Mouse (Mus musculus) skeletal muscle tissue, adult 2 months (tissue): Measurements from ENCODE around the gene Ptk6.
"Not testable (repeated sequence)": the region's sequence is repeated elsewhere in the genome, so short reads cannot be mapped to it uniquely, and the experiment has no call there.

Source experiments
- DNase-seq: peaks from one replicate; pipeline ENCODE4 v3.0.0-alpha.2; 2012; ENCODE audit warnings: low read depth, low spot score

Gene Ptk6

DNA sequence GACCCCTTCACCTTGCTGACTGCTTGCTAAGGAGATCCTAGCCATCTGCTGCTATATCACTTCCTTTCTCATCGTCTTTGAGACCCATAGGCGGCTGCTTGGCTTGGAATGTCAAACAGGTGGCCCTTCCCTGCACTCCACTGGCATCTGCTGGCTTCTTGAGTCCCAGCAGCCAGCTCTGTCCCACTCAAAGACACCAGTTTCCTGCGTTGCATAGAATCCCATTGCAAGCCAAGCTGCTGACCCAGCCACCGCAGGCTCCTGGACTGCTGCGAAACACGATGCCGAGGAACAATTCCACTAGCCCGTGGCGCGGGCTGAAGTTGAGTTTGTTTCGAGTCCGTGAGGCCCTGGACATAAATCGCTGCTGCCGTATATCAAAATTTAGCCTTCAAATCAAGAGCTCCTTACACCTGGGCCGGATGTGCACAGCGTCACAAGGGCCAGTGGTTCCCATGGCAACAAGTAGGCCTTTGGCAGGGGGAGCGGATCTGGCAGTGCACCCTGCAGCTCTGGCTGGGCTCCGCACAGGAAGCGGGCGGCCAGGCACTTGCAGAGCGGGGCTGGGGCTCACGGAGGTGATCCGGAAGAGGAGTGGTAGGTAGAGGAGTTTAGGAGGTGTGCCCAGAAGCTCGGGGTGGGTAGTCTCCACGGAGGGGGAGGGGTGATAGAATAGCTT is 17.1 kb upstream of the Ptk6 start, which contains the start of gene Fndc11:
Gene Fndc11 (plus strand): TSS at position 476 of the 679 bp plus-strand sequence.
- DNase-seq, result peak; percentile 77

DNA sequence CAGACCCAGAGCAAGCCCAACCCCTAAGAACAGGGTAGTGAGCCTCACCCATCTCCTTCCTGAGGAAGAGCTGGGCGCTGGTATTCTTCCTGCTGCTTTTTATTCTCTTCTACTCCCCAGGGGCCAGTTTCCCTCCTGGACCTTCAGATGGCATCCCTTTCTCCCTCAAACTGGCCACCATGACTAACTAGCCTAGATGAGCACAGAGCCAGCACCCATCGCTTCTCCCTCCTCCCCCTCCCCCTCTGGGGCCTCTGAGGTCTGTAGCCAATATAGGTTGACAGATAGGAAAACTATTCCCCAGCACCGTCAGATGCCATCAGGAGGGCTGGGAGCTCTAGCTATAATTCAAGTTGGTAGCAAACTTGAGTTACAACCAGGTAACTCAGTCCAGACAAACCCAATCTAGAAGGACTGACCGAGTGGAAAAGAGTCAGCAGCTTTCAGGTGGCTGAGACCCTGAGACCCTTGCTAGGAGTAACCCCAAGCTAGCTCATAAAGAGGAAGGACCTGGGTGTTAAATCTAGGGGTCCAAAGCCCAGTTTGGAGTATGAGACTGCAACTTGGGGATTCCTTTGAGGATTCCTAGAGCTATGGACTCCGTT is 16.4 kb upstream of the Ptk6 start:
- no peak for DNase-seq

DNA sequence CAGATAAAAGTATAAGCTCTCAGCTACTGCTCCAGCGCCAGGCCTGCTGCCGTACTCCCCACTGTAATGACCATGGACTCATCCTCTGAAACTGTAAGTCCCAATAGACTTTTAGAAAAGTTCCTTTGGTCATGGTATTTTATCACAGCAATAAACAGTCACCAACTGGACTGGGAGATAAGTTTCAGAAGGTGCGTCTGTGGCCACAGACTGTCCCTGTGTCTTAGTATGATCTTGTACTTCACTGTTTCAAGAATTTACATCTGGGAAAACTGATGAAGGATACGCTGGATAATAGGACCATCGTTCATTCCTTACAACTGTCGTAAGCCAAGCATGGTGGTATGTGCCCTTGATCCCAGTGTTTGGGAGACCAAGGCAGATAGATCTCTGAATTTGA is 13.4 kb upstream of the Ptk6 start:
- no peak for DNase-seq

DNA sequence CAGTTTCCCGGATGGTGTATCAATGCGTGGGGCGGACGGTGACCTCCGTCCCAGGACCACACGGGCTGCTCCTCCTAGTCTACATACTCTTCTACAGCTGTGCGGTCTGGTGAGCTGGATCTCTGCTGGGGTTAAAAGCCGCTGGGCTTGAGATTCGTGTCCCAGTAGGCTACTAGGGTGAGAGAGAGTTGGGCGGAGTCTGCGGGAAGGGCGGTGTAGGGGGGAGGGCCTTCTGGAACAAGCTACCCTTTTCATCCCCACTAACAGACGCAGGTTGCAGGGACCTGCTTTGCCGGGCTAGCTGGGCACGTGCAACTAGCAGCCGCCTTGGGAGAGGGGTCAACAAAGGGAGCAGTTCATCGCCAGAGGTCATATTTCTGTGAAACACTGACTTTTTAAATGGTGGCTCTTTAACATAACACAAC is 10.4 kb upstream of the Ptk6 start, which contains the start of gene Srms:
Gene Srms (minus strand): TSS at position 165 of the 425 bp plus-strand sequence.
- DNase-seq, result no peak

DNA sequence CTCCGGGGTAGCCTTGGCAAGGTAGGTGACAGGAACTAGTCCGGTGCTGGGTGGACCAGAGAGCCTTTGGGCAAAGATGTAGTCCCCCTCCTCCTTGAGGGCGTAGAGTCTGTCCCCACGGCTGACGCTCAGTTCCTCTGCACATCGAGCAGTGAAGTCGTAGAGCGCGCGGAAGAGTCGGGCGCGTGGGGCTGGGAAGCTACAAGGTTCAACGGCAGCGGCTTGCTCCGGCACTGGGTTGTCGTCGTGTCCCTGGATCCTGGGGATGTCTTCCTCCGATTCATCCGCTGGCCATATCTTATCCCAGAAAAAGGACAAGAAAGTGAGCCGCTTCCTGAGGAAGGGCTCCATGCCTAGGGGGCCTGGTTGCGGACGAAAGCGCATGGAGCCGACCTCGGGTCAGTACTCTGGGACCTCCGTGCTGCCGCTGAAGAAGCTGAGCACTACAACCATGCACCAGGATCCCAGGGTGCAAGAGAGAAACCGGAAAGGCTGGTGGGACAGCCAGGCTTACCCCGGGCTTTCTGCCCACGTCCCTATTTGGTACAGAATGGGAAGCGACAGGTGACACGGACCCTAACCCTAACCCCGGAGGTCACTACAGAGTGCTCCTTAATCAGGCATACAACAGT is 9.9 kb upstream of the Ptk6 start:
- no peak for DNase-seq

DNA sequence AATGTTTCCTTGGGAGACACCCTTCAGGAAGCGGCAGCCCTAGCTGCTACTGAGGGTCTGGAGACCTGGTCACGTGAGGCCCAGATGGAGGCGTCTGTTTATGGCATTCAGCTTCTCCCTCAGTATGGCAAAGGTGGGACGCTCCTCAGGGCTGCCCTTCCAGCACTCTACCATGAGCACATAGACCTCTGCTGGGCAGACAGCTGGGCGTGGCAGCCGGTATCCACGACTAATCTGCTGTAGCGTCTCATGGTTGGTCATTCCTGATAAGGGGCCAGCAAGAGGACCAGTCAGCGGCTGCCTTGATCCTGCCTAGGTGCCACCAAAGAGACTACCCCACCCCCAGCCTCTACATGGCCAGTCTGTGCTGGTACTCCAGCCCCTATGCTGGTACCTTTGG is 3.5 kb upstream of the Ptk6 start:
- DNase-seq, result no peak

DNA sequence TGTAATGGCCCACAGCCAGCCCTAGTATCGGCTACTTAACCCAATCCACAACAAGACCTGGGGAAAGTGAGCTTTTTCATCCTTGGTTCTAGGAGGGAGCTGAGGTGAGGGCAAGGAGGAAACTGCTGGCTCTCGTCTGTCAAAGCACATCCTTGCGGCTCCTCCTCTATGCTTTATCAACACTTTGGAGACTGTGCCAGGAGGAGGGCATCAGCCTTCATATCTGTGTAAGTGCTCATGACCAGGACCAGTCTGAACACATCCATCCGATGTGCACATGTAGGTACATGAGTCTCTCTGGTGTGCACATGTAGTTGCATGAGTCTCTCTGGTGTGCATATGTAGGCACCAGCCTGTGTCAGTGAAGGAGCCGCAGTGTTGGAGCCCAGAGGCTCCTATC is 3.1 kb upstream of the Ptk6 start:
- no peak for DNase-seq

DNA sequence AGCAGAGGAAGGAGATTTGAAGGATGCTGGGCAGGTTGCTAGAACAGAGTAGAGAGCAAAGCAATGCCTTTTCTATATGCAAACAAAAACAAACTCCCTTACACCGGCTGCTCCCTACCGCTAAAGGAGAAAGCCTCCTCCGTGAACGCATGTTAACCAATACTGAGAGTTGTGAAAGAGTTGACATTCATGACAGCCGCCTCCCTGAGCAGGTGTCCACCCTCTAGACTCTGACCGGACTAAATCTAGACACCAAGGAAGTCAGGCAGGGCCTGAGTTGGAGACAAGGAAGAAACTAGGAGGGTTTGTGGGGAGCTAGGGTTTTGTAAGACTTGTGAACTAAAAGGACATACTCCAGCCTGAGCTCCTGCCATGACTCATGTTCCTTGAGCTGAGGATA is 297 bp upstream of the Ptk6 start:
- DNase-seq, result no peak

DNA sequence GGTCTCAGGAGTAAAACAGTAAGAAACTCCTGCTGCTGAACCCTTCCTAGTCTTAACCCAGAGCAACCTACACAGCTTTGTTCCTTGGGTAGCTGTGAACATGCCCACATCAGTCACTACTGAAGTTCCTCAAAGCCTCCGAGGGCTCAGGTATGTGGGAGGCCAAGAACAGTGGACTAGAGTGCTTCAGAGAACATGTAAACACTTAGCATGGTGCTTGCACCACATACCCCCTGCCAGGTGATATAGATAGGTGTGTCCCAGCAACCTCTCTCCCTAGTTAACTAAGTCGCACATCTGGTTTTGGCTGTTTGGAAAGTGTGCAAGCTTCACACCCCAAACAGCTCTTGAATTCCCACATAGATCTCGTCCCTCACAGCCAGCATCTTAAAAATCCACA is 983 bp downstream of the Ptk6 start:
- DNase-seq, result no peak

DNA sequence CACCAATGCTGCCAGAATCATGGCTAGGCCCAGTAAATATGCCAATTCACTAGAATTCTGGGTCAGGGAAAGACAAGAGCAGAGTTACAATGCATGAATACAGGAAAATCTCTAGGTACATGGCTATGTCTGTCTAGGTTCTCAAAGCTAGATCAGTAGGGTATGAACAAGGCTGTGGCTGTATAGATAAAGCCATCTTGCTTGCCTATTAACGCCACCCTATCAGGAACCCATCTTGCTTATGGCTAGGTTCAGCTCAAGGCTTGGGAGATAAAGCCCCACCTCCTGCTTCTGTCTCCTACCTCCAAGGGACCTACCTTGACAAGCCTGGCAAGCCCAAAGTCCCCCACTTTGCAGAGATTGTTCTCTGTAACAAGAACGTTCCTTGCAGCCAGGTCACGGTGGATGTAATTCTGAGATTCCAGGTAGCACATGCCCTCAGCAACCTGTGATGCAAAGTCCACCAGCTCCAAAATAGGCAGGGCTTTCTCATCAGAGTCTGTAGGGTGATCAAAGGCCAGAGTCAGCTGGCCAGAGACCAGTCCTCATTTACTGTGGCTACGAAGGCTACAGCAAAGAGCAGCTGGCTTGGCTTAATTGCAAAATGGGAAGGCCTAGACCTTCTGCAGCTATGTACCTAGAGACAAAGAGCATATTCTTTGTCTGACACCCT is 5.8 kb downstream of the Ptk6 start:
- DNase-seq, result no peak

DNA sequence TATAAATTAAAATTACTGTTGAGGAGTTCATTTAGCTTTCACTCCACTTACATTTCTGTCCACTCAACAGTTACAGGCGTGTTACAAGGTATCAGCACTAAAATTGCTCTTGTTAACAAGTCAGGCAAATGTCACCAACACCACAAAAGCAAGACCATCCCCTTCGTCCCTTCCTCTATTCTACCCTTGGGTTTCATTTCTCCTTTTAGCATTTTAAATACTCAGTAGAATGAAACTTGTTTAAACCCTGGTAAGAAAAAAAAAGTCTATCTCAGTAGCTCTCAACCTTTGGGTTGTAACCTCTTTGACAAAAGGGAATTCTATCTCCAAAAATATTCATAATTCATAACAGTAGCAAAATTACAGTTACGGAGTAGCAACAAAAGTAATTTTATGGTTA is 9.5 kb downstream of the Ptk6 start:
- DNase-seq, result no peak

DNA sequence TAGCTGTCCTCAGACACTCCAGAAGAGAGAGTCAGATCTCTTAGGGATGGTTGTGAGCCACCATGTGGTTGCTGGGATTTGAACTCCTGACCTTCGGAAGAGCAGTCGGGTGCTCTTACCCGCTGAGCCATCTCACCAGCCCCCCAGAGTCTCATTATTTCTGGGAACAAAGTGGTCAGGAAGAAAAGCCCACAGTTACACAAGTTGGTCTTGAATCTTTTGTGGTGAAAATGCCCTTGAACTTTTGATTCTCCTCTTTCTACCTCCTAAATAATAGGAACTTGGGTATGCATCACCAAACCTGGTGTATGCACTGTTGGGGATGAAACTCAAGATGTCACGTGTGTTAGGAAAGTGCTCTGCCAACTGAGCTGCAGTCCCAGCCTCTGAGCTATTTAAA is 10.7 kb downstream of the Ptk6 start:
- DNase-seq, result no peak

DNA sequence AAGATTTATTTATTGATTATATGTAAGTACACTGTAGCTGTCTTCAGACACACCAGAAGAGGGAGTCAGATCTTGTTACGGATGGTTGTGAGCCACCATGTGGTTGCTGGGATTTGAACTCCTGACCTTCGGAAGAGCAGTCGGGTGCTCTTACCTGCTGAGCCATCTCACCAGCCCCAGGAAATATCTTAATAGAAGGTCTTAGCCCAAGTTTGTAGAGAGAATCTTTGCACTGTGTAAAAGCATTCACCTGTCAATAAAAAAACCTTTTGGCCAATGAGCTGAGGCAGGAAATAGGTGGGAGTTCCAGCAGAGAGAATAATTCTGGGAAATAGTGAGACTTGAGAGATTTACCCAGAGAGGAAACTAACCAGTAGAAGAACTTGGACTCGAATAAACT is 11.2 kb downstream of the Ptk6 start:
- not testable (repeated sequence) for DNase-seq

DNA sequence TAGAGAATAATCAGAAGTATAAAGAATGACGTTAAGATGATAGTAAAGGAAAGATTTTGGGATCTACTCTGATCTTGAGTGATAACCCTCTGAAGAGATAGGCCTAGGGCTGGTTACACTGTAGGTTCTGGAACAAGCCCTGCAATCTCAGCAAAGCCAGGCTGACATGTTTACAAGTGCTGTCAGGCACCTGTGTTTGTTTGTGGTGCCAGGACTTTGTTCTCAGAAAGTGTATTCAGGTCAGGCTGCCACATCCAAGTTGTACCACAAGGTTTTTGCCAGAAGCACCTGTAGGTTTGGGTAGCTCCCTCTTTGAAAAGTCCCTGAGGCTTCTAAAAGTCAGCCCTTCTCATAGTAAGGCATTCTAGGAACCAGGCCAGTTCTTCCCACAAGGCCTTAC is 13.3 kb downstream of the Ptk6 start:
- no peak for DNase-seq

DNA sequence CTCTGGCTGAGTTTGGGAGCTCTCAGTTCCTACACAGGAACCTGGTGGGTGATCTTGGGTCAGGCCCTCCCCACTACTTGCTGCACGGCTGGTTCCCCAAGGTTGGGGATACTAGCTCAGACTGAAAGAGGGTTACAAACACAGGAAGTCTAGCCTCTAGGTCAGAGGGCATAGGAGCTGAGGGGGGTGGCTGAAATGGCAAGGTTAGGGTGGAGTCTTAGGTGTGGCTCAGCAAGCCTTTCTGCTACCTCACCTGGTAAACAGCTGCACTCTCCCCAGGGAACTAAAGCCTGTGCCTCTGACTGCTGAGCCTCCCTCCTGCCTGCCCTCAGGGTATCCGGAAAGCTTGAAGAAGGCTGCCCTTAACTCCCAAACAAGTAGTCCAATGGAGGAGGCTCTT is 13.9 kb downstream of the Ptk6 start:
- DNase-seq, result peak; percentile 10

DNA sequence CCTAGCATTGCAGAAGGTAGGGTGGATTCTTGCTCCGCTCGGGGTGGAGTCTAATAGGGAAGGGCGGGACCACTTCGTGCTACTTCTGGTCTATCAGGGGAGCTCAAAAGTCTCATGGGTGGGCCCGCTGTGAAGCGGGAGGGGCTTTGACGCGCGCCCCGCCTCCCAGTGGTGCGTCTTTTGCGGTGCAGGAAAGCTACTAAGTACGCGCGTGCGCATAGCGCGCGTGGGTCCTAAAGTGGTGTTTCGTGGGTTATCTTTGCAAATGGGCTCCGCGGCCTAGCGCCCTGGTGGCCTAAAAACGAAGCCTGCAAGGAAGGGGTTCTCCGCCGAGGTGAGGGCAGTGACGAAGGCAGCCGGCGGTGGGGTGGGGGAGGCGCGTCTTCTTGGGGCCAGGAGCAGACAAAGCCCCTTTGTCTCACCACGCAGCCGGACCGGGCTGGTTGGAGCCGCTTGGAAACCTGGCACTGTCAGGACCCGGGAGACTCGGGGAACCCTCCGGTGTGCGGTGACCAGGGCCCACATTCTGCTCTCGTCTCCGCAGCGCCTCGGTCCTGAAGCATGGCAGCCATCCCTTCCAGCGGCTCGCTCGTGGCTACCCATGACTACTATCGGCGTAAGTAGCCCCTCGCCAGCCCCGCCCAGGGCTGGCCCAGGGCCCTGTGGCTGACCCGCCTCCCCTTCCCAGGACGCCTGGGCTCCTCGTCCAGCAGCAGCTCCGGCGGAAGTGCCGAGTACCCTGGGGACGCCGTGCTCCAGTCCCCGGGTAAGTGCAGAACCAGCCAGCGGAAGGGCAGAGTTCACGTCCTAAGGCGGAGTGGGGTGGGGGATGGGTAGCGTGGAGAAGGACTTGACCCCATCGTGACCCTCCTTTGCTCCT is 15.2 kb downstream of the Ptk6 start, which contains the start of gene Ppdpf:
Gene Ppdpf (plus strand): TSS at position 127 of the 880 bp plus-strand sequence.
- peak; percentile 88 for DNase-seq

DNA sequence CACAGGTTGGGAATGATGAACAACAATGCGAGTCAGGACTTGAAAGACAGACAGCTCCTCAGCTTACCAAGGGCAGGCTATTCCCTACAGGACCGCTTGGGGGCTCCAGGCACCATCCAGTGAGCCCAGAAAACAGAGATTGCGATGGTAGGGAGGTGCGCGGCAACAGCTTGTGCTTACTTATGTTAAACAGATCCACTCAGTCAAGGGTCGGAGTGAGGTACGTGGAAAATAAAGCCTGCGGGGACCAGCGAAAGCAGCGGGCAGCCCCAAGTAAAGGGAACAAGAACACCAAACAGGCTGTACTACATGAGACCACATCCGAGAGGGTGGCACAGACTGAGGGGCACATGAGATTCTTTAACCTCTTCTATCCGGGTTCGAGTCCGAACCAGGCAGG is 16.0 kb downstream of the Ptk6 start:
- peak; percentile 80 for DNase-seq

DNA sequence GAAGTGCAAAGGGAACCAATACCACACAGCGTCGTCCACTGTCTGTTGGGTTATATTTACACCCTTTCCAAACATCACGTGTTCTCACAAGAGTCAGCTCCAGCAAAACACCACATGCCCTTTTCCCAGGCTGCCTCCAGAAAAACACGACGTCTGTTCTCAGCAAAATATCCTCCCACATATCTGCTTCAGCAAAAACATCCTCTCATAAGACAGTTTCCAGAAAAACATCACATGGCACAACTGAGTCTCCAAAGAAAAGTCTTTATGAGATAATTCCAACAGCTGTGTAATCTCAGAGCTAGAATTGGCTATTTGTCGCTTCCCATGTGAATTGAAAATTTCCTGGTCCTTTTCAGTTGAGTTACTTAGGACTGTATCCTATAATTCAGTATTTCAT is 21.7 kb downstream of the Ptk6 start:
- DNase-seq, result no peak

DNA sequence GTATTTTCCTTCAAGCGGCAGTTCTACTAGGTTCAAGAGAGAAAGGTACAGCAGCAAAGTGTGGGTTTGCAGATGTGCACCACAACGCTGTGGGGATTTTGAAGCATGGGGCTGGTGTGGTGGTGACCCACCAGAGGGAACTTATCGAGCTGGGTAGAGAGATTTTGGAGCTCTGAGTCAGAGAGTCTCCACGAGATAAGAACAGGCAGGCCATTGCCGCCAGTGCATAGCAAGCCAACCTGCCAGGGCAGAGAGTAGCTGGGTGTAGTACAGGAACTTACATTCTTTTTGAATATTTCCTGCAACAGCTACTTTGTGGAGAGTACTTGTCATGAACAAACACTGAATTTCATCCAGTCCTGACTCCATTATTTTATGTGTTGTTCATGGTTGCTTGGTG is 24.1 kb downstream of the Ptk6 start:
- no peak for DNase-seq

DNA sequence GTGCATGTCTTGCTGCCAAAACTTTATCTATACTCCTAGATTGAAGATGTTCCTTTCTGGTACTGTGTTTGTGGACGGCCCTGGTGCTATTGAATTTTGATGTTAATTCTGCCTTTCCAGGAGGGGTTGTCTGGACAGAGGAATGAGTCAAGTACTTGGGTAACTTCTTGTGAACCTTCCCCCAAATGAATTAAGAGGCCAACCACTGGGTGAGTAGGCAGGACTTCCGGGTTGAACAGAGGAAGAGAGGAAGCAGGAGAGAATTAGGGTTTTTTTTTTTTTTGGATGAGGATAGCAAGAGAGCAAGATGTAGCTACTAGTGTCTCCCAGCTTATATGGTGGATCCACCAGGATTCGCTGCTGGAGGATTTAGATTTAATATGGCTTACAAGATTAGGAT is 24.6 kb downstream of the Ptk6 start:
- DNase-seq, result no peak

DNA sequence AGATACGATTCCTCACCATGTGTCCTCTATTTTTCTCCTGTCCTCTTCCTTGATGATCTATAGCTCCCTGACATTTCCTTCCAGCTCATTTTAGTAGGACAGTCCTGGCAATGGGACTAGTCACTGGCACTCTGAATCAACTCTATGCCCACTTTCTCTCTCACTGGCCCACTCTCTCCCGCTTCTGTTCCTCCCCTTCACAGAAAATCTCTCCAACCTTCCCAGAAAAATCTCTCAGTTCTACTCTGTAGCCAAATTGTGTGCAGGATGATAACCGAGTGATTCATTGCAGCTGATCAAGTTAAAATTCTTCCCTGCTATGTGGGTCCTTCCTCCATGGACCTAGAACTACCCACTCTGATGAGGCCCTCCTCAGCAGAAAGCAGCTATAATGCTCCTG is 27.9 kb downstream of the Ptk6 start:
- DNase-seq, result no peak
